Mouse (Mus musculus): ENCODE data around the gene Dhx37. TPM values are rescaled to one million over a fixed set of nuclear protein-coding genes. Genes with fewer than 3 reads are reported as not detected.

Gene Dhx37
- polyA plus RNA-seq, 1 experiment from 2014 or later, result 13.3 TPM

GRCm38 (mm10) chr5:125384512-125385214 is 49.3 kb downstream of the Dhx37 start:
- DNase-seq, result no peak

GRCm38 (mm10) chr5:125383637-125384420 is 50.1 kb downstream of the Dhx37 start:
- 66% methylated on average over 3 of the region's 3 CpGs for WGBS
- no peak overlapping the region for H3K4me3 ChIP-seq (ENCODE audit: low read depth, low read length)
- H3K4me2 ChIP-seq, result no peak overlapping the region
- H3K9ac ChIP-seq, result no peak overlapping the region
- H3K4me1 ChIP-seq (ENCODE audit: insufficient read depth), result 0 out of 2 replicates have a peak, but pooled peaks cover 4% of the 10 kb centered on the region
- no peak overlapping the region for H3K27ac ChIP-seq (ENCODE audit: low read depth)
- no peaks in the 10 kb centered on the region for H3K9me3 ChIP-seq (ENCODE audit: low read depth, low read length)
- DNase-seq (no peak), ATAC-seq (ENCODE audit: insufficient read depth) (no peak)
- no peaks in the 10 kb centered on the region for H3K27me3 ChIP-seq (ENCODE audit: insufficient read depth, low read length)
- peaks cover 35% of the 10 kb centered on the region for H3K36me3 ChIP-seq (ENCODE audit: insufficient read depth)
- TF ChIP-seq CTCF (IDR thresholded peaks at IDR 0.05; ENCODE audit: low read depth), result no peak

More at GRCm38 (mm10) chr5:125384512-125385214, 49.3 kb downstream of the Dhx37 start:
- Histone ChIP-seq H3K4me1 (ENCODE audit: insufficient read depth) (0 out of 2 replicates have a peak, but pooled peaks cover 4% of the 10 kb centered on the region), H3K36me3 (ENCODE audit: insufficient read depth) (peaks cover 35% of the 10 kb centered on the region), H3K27me3 (ENCODE audit: insufficient read depth, low read length) (no peaks in the 10 kb centered on the region), H3K9ac (no peak overlapping the region), H3K9me3 (ENCODE audit: low read depth, low read length) (no peaks in the 10 kb centered on the region), H3K4me3 (ENCODE audit: low read depth, low read length) (no peak overlapping the region), H3K4me2 (no peak overlapping the region), H3K27ac (ENCODE audit: low read depth) (no peak overlapping the region)
- no peak for ATAC-seq (ENCODE audit: insufficient read depth)
- WGBS, result 76% methylated on average over 2 of the region's 2 CpGs
- TF ChIP-seq CTCF (IDR thresholded peaks at IDR 0.05; ENCODE audit: low read depth), result no peak

GRCm38 (mm10) chr5:125382673-125383558 is 51.0 kb downstream of the Dhx37 start:
- no peaks in the 10 kb centered on the region for H3K4me1 ChIP-seq (ENCODE audit: insufficient read depth)
- no peak overlapping the region for H3K4me2 ChIP-seq
- peak; percentile 59 for ATAC-seq (ENCODE audit: insufficient read depth)
- TF ChIP-seq CTCF (IDR thresholded peaks at IDR 0.05; ENCODE audit: low read depth), result peak; percentile 76
- 42% methylated on average over 6 of the region's 6 CpGs for WGBS
- DNase-seq, result peak; percentile 82
- H3K9me3 ChIP-seq (ENCODE audit: low read depth, low read length), result no peaks in the 10 kb centered on the region
- H3K36me3 ChIP-seq (ENCODE audit: insufficient read depth), result peaks cover 27% of the 10 kb centered on the region
- H3K9ac ChIP-seq, result no peak overlapping the region
- H3K27me3 ChIP-seq (ENCODE audit: insufficient read depth, low read length), result no peaks in the 10 kb centered on the region
- no peak overlapping the region for H3K4me3 ChIP-seq (ENCODE audit: low read depth, low read length)
- no peak overlapping the region for H3K27ac ChIP-seq (ENCODE audit: low read depth)

GRCm38 (mm10) chr5:125381954-125382672 is 51.8 kb downstream of the Dhx37 start:
- DNase-seq (peak; percentile 18), ATAC-seq (ENCODE audit: insufficient read depth) (no peak)
- no peak for TF ChIP-seq CTCF (IDR thresholded peaks at IDR 0.05; ENCODE audit: low read depth)
- H3K4me1 ChIP-seq (ENCODE audit: insufficient read depth), result no peaks in the 10 kb centered on the region
- H3K4me3 ChIP-seq (ENCODE audit: low read depth, low read length), result no peak overlapping the region
- 68% methylated on average over 5 of the region's 5 CpGs for WGBS
- no peak overlapping the region for H3K4me2 ChIP-seq
- H3K27ac ChIP-seq (ENCODE audit: low read depth), result no peak overlapping the region
- H3K36me3 ChIP-seq (ENCODE audit: insufficient read depth), result peaks cover 27% of the 10 kb centered on the region
- no peaks in the 10 kb centered on the region for H3K9me3 ChIP-seq (ENCODE audit: low read depth, low read length)
- H3K27me3 ChIP-seq (ENCODE audit: insufficient read depth, low read length), result no peaks in the 10 kb centered on the region
- no peak overlapping the region for H3K9ac ChIP-seq

- no peaks in the 10 kb centered on the region for H3K4me1 ChIP-seq (ENCODE audit: insufficient read depth)
- TF ChIP-seq CTCF (IDR thresholded peaks at IDR 0.05; ENCODE audit: low read depth), result peak; percentile 33
- H3K4me3 ChIP-seq (ENCODE audit: low read depth, low read length), result no peak overlapping the region
- H3K9ac ChIP-seq, result no peak overlapping the region
- WGBS, result 79% methylated on average over 5 of the region's 5 CpGs
- no peak overlapping the region for H3K4me2 ChIP-seq
- peaks cover 5% of the 10 kb centered on the region for H3K36me3 ChIP-seq (ENCODE audit: insufficient read depth)
- DNase-seq, result peak; percentile 21
- H3K27ac ChIP-seq (ENCODE audit: low read depth), result no peak overlapping the region
- no peaks in the 10 kb centered on the region for H3K27me3 ChIP-seq (ENCODE audit: insufficient read depth, low read length)
- H3K9me3 ChIP-seq (ENCODE audit: low read depth, low read length), result no peaks in the 10 kb centered on the region
- no peak for ATAC-seq (ENCODE audit: insufficient read depth)
Measured at GRCm38 (mm10) chr5:125378919-125379318, 55.0 kb downstream of the Dhx37 start.

GRCm38 (mm10) chr5:125377214-125377613 is 56.7 kb downstream of the Dhx37 start:
- ATAC-seq (ENCODE audit: insufficient read depth), result no peak
- Histone ChIP-seq H3K4me3 (ENCODE audit: low read depth, low read length) (no peak overlapping the region), H3K27me3 (ENCODE audit: insufficient read depth, low read length) (no peaks in the 10 kb centered on the region), H3K4me2 (no peak overlapping the region), H3K27ac (ENCODE audit: low read depth) (no peak overlapping the region), H3K4me1 (ENCODE audit: insufficient read depth) (no peaks in the 10 kb centered on the region), H3K9me3 (ENCODE audit: low read depth, low read length) (no peaks in the 10 kb centered on the region), H3K36me3 (ENCODE audit: insufficient read depth) (no peaks in the 10 kb centered on the region), H3K9ac (no peak overlapping the region)
- DNase-seq, result no peak
- 53% methylated on average over 7 of the region's 7 CpGs for WGBS
- no peak for TF ChIP-seq CTCF (IDR thresholded peaks at IDR 0.05; ENCODE audit: low read depth)

All from lung, embryonic 14.5 days (tissue).